Mouse (Mus musculus) ES-E14 (cell line): ENCODE results near the gene Eid2.

ENCODE experiments used
- CHD2 ChIP-seq: IDR thresholded peaks from 2 replicates; pipeline ENCODE4 v1.6.1; 2014; ENCODE audit warnings: mild to moderate bottlenecking, low read depth, low read length, inconsistent platforms
- HCFC1 ChIP-seq: IDR thresholded peaks from 2 replicates; pipeline ENCODE4 v1.6.1; 2012; ENCODE audit warnings: low read length, inconsistent platforms, borderline replicate concordance; ENCODE audit not compliant: insufficient read depth
- MAFK ChIP-seq: IDR thresholded peaks from 2 replicates; pipeline ENCODE4 v1.6.1; 2014; ENCODE audit warnings: mild to moderate bottlenecking, low read depth, low read length, inconsistent platforms; ENCODE audit not compliant: insufficient read depth
- ZNF384 ChIP-seq: IDR thresholded peaks from 2 replicates; pipeline ENCODE4 v1.6.1; 2012; ENCODE audit warnings: low read depth, low read length, inconsistent platforms

DNA sequence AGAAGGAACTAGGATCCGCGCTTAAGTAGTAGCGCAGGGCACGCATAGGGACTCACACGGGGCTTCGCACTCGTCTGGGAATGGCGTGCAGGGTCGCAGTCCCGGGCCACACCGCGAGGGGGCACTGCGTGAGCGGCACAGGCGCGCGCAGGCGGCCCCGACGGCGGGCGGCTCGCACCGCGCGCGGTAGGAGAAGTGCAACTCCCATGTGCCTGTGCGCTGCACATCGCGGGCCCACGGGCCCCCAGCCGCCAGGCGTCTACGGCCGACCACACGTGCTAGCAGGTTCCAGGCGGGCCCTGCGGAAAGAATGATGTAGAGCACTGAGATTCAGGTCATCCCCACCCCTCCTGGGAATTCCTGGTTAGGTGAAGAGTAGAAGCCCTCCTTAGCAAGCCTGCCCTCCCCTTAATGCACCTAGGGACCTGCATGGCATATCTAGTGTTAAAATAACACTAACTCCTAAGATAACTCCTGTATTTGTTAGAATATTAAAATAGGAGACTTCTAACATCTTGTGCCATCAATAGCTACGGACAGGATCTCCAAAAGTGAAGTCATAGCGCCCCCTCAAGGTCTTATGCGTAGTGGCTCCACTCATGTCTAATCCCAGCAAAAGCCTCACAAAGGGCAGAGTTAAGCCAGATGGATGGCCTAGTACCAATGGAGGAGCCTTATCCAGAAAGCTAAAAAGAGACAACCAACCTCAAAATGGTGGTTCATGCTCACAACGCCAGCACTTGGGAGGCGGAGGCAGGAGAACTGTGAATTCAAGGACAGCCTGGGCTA, 31.4 kb downstream of the Eid2 start:
- TF ChIP-seq ZNF384 (no peak), MAFK (no peak), CHD2 (no peak), HCFC1 (0 out of 2 replicates have a peak, but pooled peaks have one; percentile 8)
